Mouse (Mus musculus) bone marrow, adult 2 months (tissue): ENCODE measurements at regions not wholly inside any gene's neighbourhood (a gene's known extent, or its start where the extent isn't known, plus 50 kb on each side); places are given as distances from the start of the nearest gene placed in this dataset.

Source experiments
- CTCF ChIP-seq: fragments of 200-500 bp; IDR thresholded peaks from 2 replicates; pipeline ENCODE4 v1.5.1; 2011; ENCODE audit warnings: low read length, control low read depth; ENCODE audit not compliant: control insufficient read depth, insufficient read depth
- POLR2A ChIP-seq: fragments of 200-500 bp; IDR thresholded peaks from 2 replicates; pipeline ENCODE4 v1.6.1; 2011; ENCODE audit warnings: low read depth, mild to moderate bottlenecking, control low read depth, low read length, borderline replicate concordance; ENCODE audit not compliant: control insufficient read depth

DNA sequence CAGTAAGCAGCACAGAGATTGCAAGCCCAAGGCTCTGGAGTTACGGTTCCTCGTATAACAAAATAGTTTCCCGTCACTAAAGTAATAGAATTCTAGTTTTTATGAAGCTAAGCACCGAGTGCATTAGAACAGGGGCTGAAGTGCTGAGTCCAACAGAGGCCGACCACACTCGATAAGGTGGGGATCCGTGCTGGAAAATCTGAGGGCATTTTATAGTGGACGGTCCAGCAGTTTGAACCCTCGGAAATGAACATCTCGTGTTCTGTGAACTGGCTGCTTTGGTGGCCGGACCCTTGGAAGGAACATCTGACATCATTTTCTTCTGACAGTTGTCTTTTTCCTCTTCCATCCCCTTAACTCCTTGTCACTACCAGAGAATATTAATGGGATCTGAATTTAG lies 240.0 kb upstream of the Veph1 start:
- TF ChIP-seq CTCF (no peak), POLR2A (no peak)
